Comparison of ENCODE assay signal across 11 mouse cellular contexts in genomic region chr13:41079859-41080258, GRCm38 (mm10). TPM values are rescaled to one million over a fixed set of nuclear protein-coding genes. Genes with fewer than 3 reads are reported as not detected.
DNase-seq lines count a peak whose midpoint lies in the region; ATAC-seq and TF ChIP-seq lines count a peak whose summit lies in the region.
"Had no signal": no experiment of that assay in that cellular context is flagged by ENCODE, and none has a peak within 500 bp of the region (broad histone marks: within the 10 kb centered on the region; RNA-seq: fewer than 3 reads in every experiment).

No protein-coding gene starts in this region.

- no peak overlapping the region for H3K9ac ChIP-seq in liver, embryonic 15.5 days
- no peak overlapping the region for H3K9ac ChIP-seq in liver, embryonic 11.5 days (ENCODE audit: low read depth, low read length)
- no peak overlapping the region for H3K9ac ChIP-seq in limb, embryonic 13.5 days
- no peak overlapping the region for H3K9ac ChIP-seq in stomach, embryonic 16.5 days (ENCODE audit: low read length)

- H3K27me3 ChIP-seq in liver, embryonic 15.5 days, result peaks cover 60% of the 10 kb centered on the region
- peaks cover 22% of the 10 kb centered on the region for H3K27me3 ChIP-seq in liver, embryonic 11.5 days (replicated peaks; ENCODE audit: control insufficient read depth, insufficient read depth, low read length)
- peaks cover 33% of the 10 kb centered on the region for H3K27me3 ChIP-seq in limb, embryonic 13.5 days
- H3K27me3 ChIP-seq in stomach, embryonic 16.5 days (ENCODE audit: control insufficient read depth, insufficient read depth, low read length), result peaks cover 5% of the 10 kb centered on the region; the same call in 1 of the 2 replicates
- H3K27me3 ChIP-seq in cerebellum, adult 2 months (ENCODE audit: control insufficient read depth, insufficient read depth, low read length), result no peaks in the 10 kb centered on the region

- peak overlapping the region; percentile 67 for H3K4me3 ChIP-seq in gastrocnemius, adult 2 months
- no peak overlapping the region for H3K4me3 ChIP-seq in liver, embryonic 15.5 days (replicated peaks)
- H3K4me3 ChIP-seq in liver, embryonic 11.5 days (ENCODE audit: low read depth, low read length), result no peak overlapping the region
- H3K4me3 ChIP-seq in limb, embryonic 13.5 days, result no peak overlapping the region
- no peak overlapping the region for H3K4me3 ChIP-seq in stomach, embryonic 16.5 days (replicated peaks; ENCODE audit: low read length)
- no peak overlapping the region for H3K4me3 ChIP-seq in cerebellum, adult 2 months (replicated peaks; ENCODE audit: insufficient read depth, low read depth, low read length)

- no peak for TF ChIP-seq CTCF in gastrocnemius, adult 2 months (IDR thresholded peaks at IDR 0.05)
- no peak for TF ChIP-seq CTCF in cerebellum, adult 2 months (IDR thresholded peaks at IDR 0.05; ENCODE audit: borderline replicate concordance, insufficient read depth, low read depth, low read length)

- 41% methylated on average over 5 of the region's 5 CpGs for WGBS in liver, embryonic 15.5 days (ENCODE audit: insufficient replicate concordance)
- WGBS in liver, embryonic 11.5 days, result 52% methylated on average over 5 of the region's 5 CpGs
- 67% methylated on average over 5 of the region's 5 CpGs for WGBS in limb, embryonic 13.5 days
- 46% methylated on average over 5 of the region's 5 CpGs for WGBS in stomach, embryonic 16.5 days
- WGBS in cerebellum, adult 2 months, result 67% methylated on average over 5 of the region's 5 CpGs

- intact Hi-C loops in gastrocnemius, adult 2 months (cut with DNase I), result no loop called here
- intact Hi-C loops in gastrocnemius, postnatal 36 days (cut with DNase I), result no loop called here

- TF ChIP-seq POLR2A in cerebellum, adult 2 months (IDR thresholded peaks at IDR 0.05; ENCODE audit: borderline replicate concordance, insufficient read depth, low read length), result no peak

- no peak overlapping the region for H3K27ac ChIP-seq in gastrocnemius, adult 2 months
- no peak overlapping the region for H3K27ac ChIP-seq in liver, embryonic 15.5 days (replicated peaks)
- H3K27ac ChIP-seq in liver, embryonic 11.5 days (ENCODE audit: low read depth, low read length), result no peak overlapping the region
- no peak overlapping the region for H3K27ac ChIP-seq in limb, embryonic 13.5 days
- H3K27ac ChIP-seq in stomach, embryonic 16.5 days (ENCODE audit: low read length), result no peak overlapping the region
- H3K27ac ChIP-seq in cerebellum, adult 2 months (ENCODE audit: insufficient read depth, low read length), result no peak overlapping the region

- DNase-seq in gastrocnemius, adult 2 months, result no peak
- DNase-seq in gastrocnemius, postnatal 36 days, result no peak
- DNase-seq in liver, embryonic 11.5 days (ENCODE audit: low spot score), result no peak
- DNase-seq in cerebellum, adult 2 months, result no peak
- no peak for DNase-seq in spleen, postnatal 10 days (ENCODE audit: low spot score in 2 of 2)
- DNase-seq: gastrocnemius, postnatal 14 days had no signal

- ATAC-seq in liver, embryonic 15.5 days (ENCODE audit: insufficient read depth), result no peak
- no peak for ATAC-seq in liver, embryonic 11.5 days (replicated peaks; ENCODE audit: low FRiP score)
- ATAC-seq in limb, embryonic 13.5 days (ENCODE audit: low FRiP score, low read depth), result no peak
- ATAC-seq in stomach, embryonic 16.5 days (ENCODE audit: insufficient read depth, low FRiP score), result no peak

- no peaks in the 10 kb centered on the region for H3K36me3 ChIP-seq in liver, embryonic 15.5 days (replicated peaks)
- no peaks in the 10 kb centered on the region for H3K36me3 ChIP-seq in liver, embryonic 11.5 days (ENCODE audit: control insufficient read depth, insufficient read depth, low read length)
- no peaks in the 10 kb centered on the region for H3K36me3 ChIP-seq in limb, embryonic 13.5 days
- no peaks in the 10 kb centered on the region for H3K36me3 ChIP-seq in stomach, embryonic 16.5 days (ENCODE audit: control insufficient read depth, insufficient read depth, low read length)

- H3K4me1 ChIP-seq in liver, embryonic 15.5 days (replicated peaks), result peaks cover 9% of the 10 kb centered on the region
- H3K4me1 ChIP-seq in liver, embryonic 11.5 days (replicated peaks; ENCODE audit: control insufficient read depth, insufficient read depth, low read length), result peaks cover 7% of the 10 kb centered on the region
- peaks cover 6% of the 10 kb centered on the region; the same call in 1 of the 2 replicates for H3K4me1 ChIP-seq in limb, embryonic 13.5 days
- H3K4me1 ChIP-seq in stomach, embryonic 16.5 days (ENCODE audit: control insufficient read depth, insufficient read depth, low read length), result no peaks in the 10 kb centered on the region
- no peaks in the 10 kb centered on the region for H3K4me1 ChIP-seq in cerebellum, adult 2 months (ENCODE audit: control insufficient read depth, insufficient read depth, low read length)

- H3K4me2 ChIP-seq in liver, embryonic 15.5 days, result peak overlapping the region; percentile 86; the same call in 1 of the 2 replicates
- H3K4me2 ChIP-seq in liver, embryonic 11.5 days, result no peak overlapping the region; the same call in 1 of the 2 replicates
- H3K4me2 ChIP-seq in limb, embryonic 13.5 days (replicated peaks), result peak overlapping the region; percentile 85; the same call in 1 of the 2 replicates
- peak overlapping the region; percentile 98 for H3K4me2 ChIP-seq in stomach, embryonic 16.5 days (ENCODE audit: low read depth, low read length)

- H3K9me3 ChIP-seq in liver, embryonic 15.5 days (replicated peaks), result no peaks in the 10 kb centered on the region
- no peaks in the 10 kb centered on the region for H3K9me3 ChIP-seq in liver, embryonic 11.5 days (ENCODE audit: control insufficient read depth, low read length)
- H3K9me3 ChIP-seq in limb, embryonic 13.5 days, result no peaks in the 10 kb centered on the region
- H3K9me3 ChIP-seq in stomach, embryonic 16.5 days (replicated peaks; ENCODE audit: control insufficient read depth, low read length), result no peaks in the 10 kb centered on the region

RNA-seq across cellular contexts. Expression of gene Mak, which starts 0.4 kb away (rescaled TPM):
- not detected for total RNA-seq in gastrocnemius, adult 2 months (2021)
- not detected for total RNA-seq in gastrocnemius, postnatal 36 days (2021)
- polyA plus RNA-seq in liver, embryonic 15.5 days (2015; fragmentation: Nextera tagmentation; extraction: Ambion mirVana), result 0.10 and 0.31 TPM in 2 replicates
- polyA plus RNA-seq in liver, embryonic 11.5 days (2014; fragmentation: Nextera tagmentation; extraction: Ambion mirVana), result 0.34 and 0.56 TPM in 2 replicates
- 0.55 and 0.68 TPM in 2 replicates for polyA plus RNA-seq in limb, embryonic 13.5 days (2015; fragmentation: Nextera tagmentation; extraction: Ambion mirVana)
- polyA plus RNA-seq in stomach, embryonic 16.5 days (2015; fragmentation: Nextera tagmentation; extraction: Ambion mirVana), result 0.35 and 0.49 TPM in 2 replicates
- 0.43 and 0.65 TPM in 2 replicates for polyA plus RNA-seq in cerebellum, adult 2 months (2012; rRNA removed)
- total RNA-seq: gastrocnemius, postnatal 14 days had no signal
- polyA plus RNA-seq: liver, adult 2 months had no signal

RNA-seq across cellular contexts. Expression of gene Gcm2, which starts 31.0 kb away (rescaled TPM):
- not detected for total RNA-seq in gastrocnemius, adult 2 months (2021)
- not detected for total RNA-seq in gastrocnemius, postnatal 36 days (2021)
- polyA plus RNA-seq in liver, embryonic 15.5 days (2015; fragmentation: Nextera tagmentation; extraction: Ambion mirVana), result not detected in 2 replicates
- polyA plus RNA-seq in liver, embryonic 11.5 days (2014; fragmentation: Nextera tagmentation; extraction: Ambion mirVana), result not detected in 2 replicates
- not detected in 2 replicates for polyA plus RNA-seq in limb, embryonic 13.5 days (2015; fragmentation: Nextera tagmentation; extraction: Ambion mirVana)
- not detected in 2 replicates for polyA plus RNA-seq in stomach, embryonic 16.5 days (2015; fragmentation: Nextera tagmentation; extraction: Ambion mirVana)
- not detected in 2 replicates for polyA plus RNA-seq in cerebellum, adult 2 months (2012; rRNA removed)
- total RNA-seq: gastrocnemius, postnatal 14 days; liver, adult 2 months had no signal
- polyA plus RNA-seq: large intestine, adult 2 months; liver, adult 2 months had no signal

RNA-seq across cellular contexts. Expression of gene Sycp2l, which starts 34.2 kb away (rescaled TPM):
- not detected for total RNA-seq in gastrocnemius, adult 2 months (2021)
- not detected for total RNA-seq in gastrocnemius, postnatal 36 days (2021)
- polyA plus RNA-seq in liver, embryonic 15.5 days (2015; fragmentation: Nextera tagmentation; extraction: Ambion mirVana), result not detected in 2 replicates
- not detected in 2 replicates for polyA plus RNA-seq in liver, embryonic 11.5 days (2014; fragmentation: Nextera tagmentation; extraction: Ambion mirVana)
- polyA plus RNA-seq in limb, embryonic 13.5 days (2015; fragmentation: Nextera tagmentation; extraction: Ambion mirVana), result not detected in 2 replicates
- 0.31 and 0.32 TPM in 2 replicates for polyA plus RNA-seq in stomach, embryonic 16.5 days (2015; fragmentation: Nextera tagmentation; extraction: Ambion mirVana)
- 0.05 and 0.18 TPM in 2 replicates for polyA plus RNA-seq in cerebellum, adult 2 months (2012; rRNA removed)
- total RNA-seq: gastrocnemius, postnatal 14 days; liver, adult 2 months had no signal
- polyA plus RNA-seq: large intestine, adult 2 months; liver, adult 2 months had no signal
